Comparison of ENCODE assay signal across 25 mouse cellular contexts in genomic region chr9:34252796-34253195, GRCm38 (mm10).
"Had no signal": no experiment of that assay in that cellular context is flagged by ENCODE, and none has a peak within 500 bp of the region (broad histone marks: within the 10 kb centered on the region; RNA-seq: fewer than 3 reads in every experiment).

No protein-coding gene starts in this region.

- ATAC-seq: hindbrain, postnatal 0 days; intestine, embryonic 16.5 days; liver, embryonic 12.5 days had no signal

- DNase-seq: gastrocnemius, postnatal 14 days; gastrocnemius, postnatal 36 days; heart, adult 11 months; heart, adult 2 months; heart, postnatal 14 days; heart, postnatal 36 days; kidney, adult 11 months; kidney, adult 2 months; kidney, adult 9 months; kidney, postnatal 14 days; kidney, postnatal 36 days; layer of hippocampus, postnatal 36 days; left cerebral cortex, postnatal 4 days had no signal

- H3K9ac ChIP-seq: heart, embryonic 13.5 days; heart, embryonic 15.5 days; hindbrain, embryonic 13.5 days; hindbrain, embryonic 15.5 days; kidney, embryonic 15.5 days; limb, embryonic 13.5 days; limb, embryonic 15.5 days; liver, embryonic 12.5 days had no signal

- H3K36me3 ChIP-seq: heart, embryonic 13.5 days; heart, embryonic 15.5 days; hindbrain, embryonic 13.5 days; hindbrain, embryonic 15.5 days; kidney, embryonic 15.5 days; limb, embryonic 13.5 days; limb, embryonic 15.5 days; liver, embryonic 12.5 days had no signal

- H3K4me1 ChIP-seq: heart, embryonic 13.5 days; heart, embryonic 15.5 days; hindbrain, embryonic 13.5 days; hindbrain, embryonic 15.5 days; kidney, embryonic 15.5 days; liver, embryonic 12.5 days had no signal

- H3K9me3 ChIP-seq: heart, embryonic 13.5 days; heart, embryonic 15.5 days; hindbrain, embryonic 13.5 days; hindbrain, embryonic 15.5 days; kidney, embryonic 15.5 days; limb, embryonic 13.5 days; limb, embryonic 15.5 days; liver, embryonic 12.5 days had no signal

- H3K4me2 ChIP-seq: heart, embryonic 11.5 days; heart, embryonic 13.5 days; heart, embryonic 15.5 days; hindbrain, embryonic 13.5 days; hindbrain, embryonic 15.5 days; kidney, embryonic 15.5 days; limb, embryonic 13.5 days; limb, embryonic 15.5 days; liver, embryonic 12.5 days had no signal

- H3K27ac ChIP-seq: heart, adult 2 months; heart, embryonic 13.5 days; heart, embryonic 15.5 days; hindbrain, embryonic 13.5 days; hindbrain, embryonic 15.5 days; hindbrain, postnatal 0 days; kidney, embryonic 15.5 days; kidney, postnatal 0 days; limb, embryonic 13.5 days; limb, embryonic 15.5 days; liver, embryonic 12.5 days had no signal

- H3K4me3 ChIP-seq: heart, adult 2 months; heart, embryonic 13.5 days; heart, embryonic 15.5 days; hindbrain, embryonic 13.5 days; hindbrain, embryonic 15.5 days; kidney, embryonic 15.5 days; limb, embryonic 13.5 days; limb, embryonic 15.5 days; liver, embryonic 12.5 days had no signal

- H3K27me3 ChIP-seq: heart, embryonic 13.5 days; heart, embryonic 15.5 days; hindbrain, embryonic 13.5 days; hindbrain, embryonic 15.5 days; kidney, embryonic 15.5 days; limb, embryonic 13.5 days; limb, embryonic 15.5 days; liver, embryonic 12.5 days had no signal
